In genomic region chr14:80269179-80269951, GRCm38 (mm10) we compare ENCODE assay signal across 8 mouse cellular contexts.
A peak's percentile ranks its signal among the peaks of the same experiment; 100 is the strongest.
DNase-seq lines count a peak whose midpoint lies in the region; ATAC-seq lines count a peak whose summit lies in the region.

No protein-coding gene starts in this region.

- no peaks in the 10 kb centered on the region for H3K9me3 ChIP-seq in embryonic facial prominence, embryonic 10.5 days
- no peaks in the 10 kb centered on the region for H3K9me3 ChIP-seq in midbrain, embryonic 15.5 days

- peak; percentile 46 for DNase-seq in kidney, adult 18-20 months
- no peak for DNase-seq in kidney, adult 11 months
- DNase-seq in adrenal gland, postnatal 25 days: peak; percentile 49
- peak; percentile 69 for DNase-seq in embryonic facial prominence, embryonic 10.5 days (ENCODE audit: low spot score)
- peak; percentile 85 for DNase-seq in hindlimb bud, embryonic 11.5 days (ENCODE audit: extremely low spot score, low read depth, low spot score)
- peak; percentile 76 to 79 for DNase-seq in left cerebral cortex, adult 18-20 months (ENCODE audit: low spot score in 2 of 2)
- DNase-seq in thymus, postnatal 0 days (ENCODE audit: low spot score): no peak

- H3K27ac ChIP-seq in embryonic facial prominence, embryonic 10.5 days (replicated peaks): no peak overlapping the region
- peak overlapping the region; percentile 49 for H3K27ac ChIP-seq in midbrain, embryonic 15.5 days

- no peak overlapping the region for H3K9ac ChIP-seq in midbrain, embryonic 15.5 days

- H3K4me3 ChIP-seq in embryonic facial prominence, embryonic 10.5 days: no peak overlapping the region
- no peak overlapping the region for H3K4me3 ChIP-seq in midbrain, embryonic 15.5 days

- H3K36me3 ChIP-seq in embryonic facial prominence, embryonic 10.5 days (replicated peaks): no peaks in the 10 kb centered on the region
- H3K36me3 ChIP-seq in midbrain, embryonic 15.5 days (replicated peaks): no peaks in the 10 kb centered on the region

- H3K4me1 ChIP-seq in embryonic facial prominence, embryonic 10.5 days: peaks cover 19% of the 10 kb centered on the region
- H3K4me1 ChIP-seq in midbrain, embryonic 15.5 days: peaks cover 27% of the 10 kb centered on the region

- peak; percentile 77 for ATAC-seq in midbrain, embryonic 15.5 days (replicated peaks)

- 50% methylated on average over 7 of the region's 7 CpGs for WGBS in embryonic facial prominence, embryonic 10.5 days
- 39% methylated on average over 7 of the region's 7 CpGs for WGBS in midbrain, embryonic 15.5 days

- H3K27me3 ChIP-seq in embryonic facial prominence, embryonic 10.5 days (replicated peaks; ENCODE audit: low read depth, poor library complexity, severe bottlenecking): no peaks in the 10 kb centered on the region; the same call in 1 of the 2 replicates
- H3K27me3 ChIP-seq in midbrain, embryonic 15.5 days (replicated peaks): no peaks in the 10 kb centered on the region

- peak overlapping the region; percentile 18; the same call in 1 of the 2 replicates for H3K4me2 ChIP-seq in midbrain, embryonic 15.5 days

Comparison
In these comparisons a context has a peak if more than half of its experiments do, and no peak if none do; other contexts are left out.
1. DNase-seq: peak in kidney, adult 18-20 months (single experiment), adrenal gland, postnatal 25 days (single experiment), embryonic facial prominence, embryonic 10.5 days (single experiment), hindlimb bud, embryonic 11.5 days (single experiment) and left cerebral cortex, adult 18-20 months (2 of 2); none in kidney, adult 11 months (single experiment) and thymus, postnatal 0 days (single experiment).